Mouse (Mus musculus): Measurements from ENCODE around the gene Gatad2a.

The Gatad2a gene

GRCm38 (mm10) chr8:69895772-69896451 is 100.3 kb downstream of the Gatad2a start:
- DNase-seq, result no peak

- DNase-seq, result no peak
Observed at GRCm38 (mm10) chr8:69894836-69895332, 101.3 kb downstream of the Gatad2a start.

GRCm38 (mm10) chr8:69893863-69894262 is 102.3 kb downstream of the Gatad2a start:
- DNase-seq, result no peak

- peak; percentile 71 for DNase-seq
Observed at GRCm38 (mm10) chr8:69890813-69891241, 105.4 kb downstream of the Gatad2a start.

- no peak for DNase-seq
Observed at GRCm38 (mm10) chr8:69888902-69889301, 107.3 kb downstream of the Gatad2a start.

GRCm38 (mm10) chr8:69888244-69888866 is 107.8 kb downstream of the Gatad2a start:
- DNase-seq, result no peak

GRCm38 (mm10) chr8:69887289-69888243 is 108.6 kb downstream of the Gatad2a start, which contains the start of gene Cilp2:
Cilp2 (minus strand) TSS chr8:69887687.
- DNase-seq, result no peak

GRCm38 (mm10) chr8:69884141-69884540 is 112.0 kb downstream of the Gatad2a start:
- DNase-seq, result no peak

- DNase-seq, result no peak
Observed at GRCm38 (mm10) chr8:69882833-69883600, 113.2 kb downstream of the Gatad2a start.

GRCm38 (mm10) chr8:69882021-69882756 is 114.0 kb downstream of the Gatad2a start:
- peak; percentile 66 for DNase-seq

GRCm38 (mm10) chr8:69881261-69881865 is 114.8 kb downstream of the Gatad2a start:
- no peak for DNase-seq

- DNase-seq, result no peak
Observed at GRCm38 (mm10) chr8:69880841-69881240, 115.3 kb downstream of the Gatad2a start.

- no peak for DNase-seq
Observed at GRCm38 (mm10) chr8:69879678-69880077, 116.5 kb downstream of the Gatad2a start.

GRCm38 (mm10) chr8:69877992-69878391 is 118.2 kb downstream of the Gatad2a start:
- no peak for DNase-seq

- DNase-seq, result no peak
Observed at GRCm38 (mm10) chr8:69877396-69877795, 118.8 kb downstream of the Gatad2a start.

GRCm38 (mm10) chr8:69876967-69877366 is 119.2 kb downstream of the Gatad2a start:
- DNase-seq, result no peak

GRCm38 (mm10) chr8:69876097-69876496 is 120.1 kb downstream of the Gatad2a start:
- DNase-seq, result no peak

- DNase-seq, result no peak
Observed at GRCm38 (mm10) chr8:69874654-69875053, 121.5 kb downstream of the Gatad2a start.

- DNase-seq, result no peak
Observed at GRCm38 (mm10) chr8:69874155-69874554, 122.0 kb downstream of the Gatad2a start.

GRCm38 (mm10) chr8:69870907-69871306 is 125.3 kb downstream of the Gatad2a start:
- no peak for DNase-seq
